Mouse (Mus musculus) layer of hippocampus, adult 18-20 months (tissue): ENCODE data around the gene Tbc1d5. TPM values are rescaled to one million over a fixed set of nuclear protein-coding genes. Genes with fewer than 3 reads are reported as not detected.
A peak's percentile ranks its signal among the peaks of the same experiment; 100 is the strongest.
"Not testable (repeated sequence)": the region's sequence is repeated elsewhere in the genome, so short reads cannot be mapped to it uniquely, and the experiment has no call there.

ENCODE experiments used
- DNase-seq, 2 experiments: peaks; one replicate each; pipeline ENCODE4 v3.0.0; 2022; ENCODE audit warnings: low spot score in 2 of 2
- total RNA-seq, 2 experiments: library from RNA; stranded (reverse); gene quantifications; 2 replicates each; pipeline ENCODE4 v1.2.3; 2021

The Tbc1d5 gene
- total RNA-seq, 2 experiments from 2014 or later, result 25.5 to 27.6 TPM

- DNase-seq, result no peak
These were observed 426.4 kb downstream of the Tbc1d5 start for GRCm38 (mm10) chr17:50752753-50753152.

GRCm38 (mm10) chr17:50751911-50752310 is 427.2 kb downstream of the Tbc1d5 start:
- no peak for DNase-seq

DNA sequence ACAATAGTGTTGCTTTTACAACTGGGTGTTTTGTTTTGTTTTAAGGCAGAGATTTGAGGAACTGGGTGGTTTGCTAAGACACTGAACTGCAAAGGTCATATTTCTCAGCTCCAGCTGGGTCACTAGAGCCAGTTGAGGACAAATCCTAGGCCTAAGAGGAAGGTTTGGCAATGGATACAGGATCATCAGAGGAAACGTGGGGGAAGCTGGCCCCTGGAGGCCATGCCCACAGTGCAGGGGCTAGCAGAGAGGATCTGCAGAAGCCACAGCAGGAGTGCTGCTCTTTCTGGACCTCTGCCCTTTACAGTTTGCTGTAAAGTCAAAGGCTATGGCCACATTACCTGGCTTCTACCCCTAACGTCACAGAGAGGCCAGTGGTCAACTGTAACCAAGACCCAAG is 428.3 kb downstream of the Tbc1d5 start:
- DNase-seq, result no peak

DNA sequence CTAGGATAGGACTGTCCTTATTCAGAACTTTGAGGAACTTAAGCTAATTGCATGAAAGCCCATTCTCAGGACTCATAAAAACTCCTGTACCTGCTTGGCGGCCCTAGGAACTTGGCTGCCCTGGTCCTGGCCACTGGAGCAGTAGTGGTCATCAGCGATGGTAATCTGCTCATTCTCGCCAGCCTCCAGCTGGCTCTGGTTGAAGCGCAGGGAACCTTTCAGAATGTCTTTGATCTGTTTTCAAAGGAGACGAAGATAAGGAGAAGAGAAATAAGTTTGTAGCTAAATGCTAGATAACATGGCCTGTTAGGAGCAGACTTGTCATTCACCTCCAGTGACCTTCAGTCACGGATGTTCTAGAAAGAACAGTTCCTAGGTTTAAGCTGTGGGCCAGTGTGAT is 437.8 kb downstream of the Tbc1d5 start:
- no peak for DNase-seq

DNA sequence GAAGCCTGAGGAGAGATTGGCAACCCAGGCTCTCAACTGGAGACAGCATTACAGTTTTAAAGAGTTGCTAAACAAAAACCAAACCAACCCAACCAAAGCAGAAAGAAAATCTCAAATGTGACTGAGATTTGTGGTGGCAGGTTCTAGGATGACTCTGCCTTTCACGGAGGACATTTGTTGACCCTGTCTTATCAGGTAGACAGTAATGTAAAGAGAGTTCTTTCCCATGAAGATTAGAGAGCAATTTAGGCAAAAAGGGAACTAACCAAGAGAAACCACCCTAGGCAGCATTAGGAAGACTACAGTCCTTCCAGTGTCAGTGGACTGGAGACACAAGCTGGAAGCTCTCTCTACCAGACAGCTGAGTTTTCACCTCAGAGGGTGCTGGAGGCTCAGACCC is 438.3 kb downstream of the Tbc1d5 start:
- DNase-seq, result no peak

- no peak for DNase-seq
These were observed 440.7 kb downstream of the Tbc1d5 start for GRCm38 (mm10) chr17:50738476-50738875.

DNA sequence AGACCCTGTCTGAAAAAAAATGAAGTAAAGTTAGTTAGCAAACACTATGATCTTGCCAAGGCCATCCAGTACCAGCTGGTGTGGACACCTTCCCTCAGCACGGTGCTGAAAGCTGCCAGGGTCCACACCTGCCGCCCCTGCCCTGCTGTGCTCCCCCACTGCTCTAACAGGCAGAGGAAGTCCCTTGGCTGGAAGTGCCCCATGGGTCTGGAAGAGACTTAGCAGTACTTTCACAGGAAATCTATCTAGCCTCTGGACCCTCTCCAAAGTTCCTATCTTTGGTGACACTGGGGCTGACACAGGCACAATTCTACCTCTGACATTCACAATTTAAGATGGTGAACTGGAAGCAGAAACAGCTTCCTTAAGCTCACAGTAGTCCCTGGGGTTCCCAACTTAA is 442.1 kb downstream of the Tbc1d5 start:
- DNase-seq, result no peak

- DNase-seq, result peak in 1 of 2 experiments; percentile 23
These were observed 443.1 kb downstream of the Tbc1d5 start for GRCm38 (mm10) chr17:50735955-50736533.

DNA sequence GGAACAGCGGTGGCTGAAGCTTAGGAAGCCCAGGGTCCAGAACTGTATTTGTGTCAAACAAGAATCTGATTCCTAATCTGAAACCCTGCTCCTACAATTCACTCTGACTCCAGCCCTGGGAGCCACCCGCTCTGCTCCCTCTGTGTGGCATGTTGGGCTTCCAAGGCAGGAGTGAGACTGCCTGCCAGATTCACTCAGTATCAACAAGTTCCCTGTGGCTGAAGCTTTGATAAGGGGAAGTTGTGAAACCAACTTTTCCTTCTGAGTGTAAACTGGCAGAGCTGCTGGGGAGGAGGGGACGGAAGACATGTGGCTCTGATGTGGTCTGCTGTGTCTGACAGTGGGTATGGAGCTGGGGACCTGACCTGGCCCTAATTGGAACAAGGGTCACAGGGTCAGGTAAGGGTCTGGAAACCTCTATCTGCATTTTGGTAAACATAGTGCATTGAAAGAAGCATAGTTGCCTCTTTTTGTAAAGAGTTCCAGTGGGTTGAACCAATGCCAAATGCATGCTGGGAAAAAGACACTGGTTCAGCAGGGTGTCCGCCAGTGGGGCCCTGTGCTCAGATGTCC is 443.7 kb downstream of the Tbc1d5 start:
- DNase-seq, result no peak

- no peak for DNase-seq
These were observed 444.4 kb downstream of the Tbc1d5 start for GRCm38 (mm10) chr17:50734781-50735180.

DNA sequence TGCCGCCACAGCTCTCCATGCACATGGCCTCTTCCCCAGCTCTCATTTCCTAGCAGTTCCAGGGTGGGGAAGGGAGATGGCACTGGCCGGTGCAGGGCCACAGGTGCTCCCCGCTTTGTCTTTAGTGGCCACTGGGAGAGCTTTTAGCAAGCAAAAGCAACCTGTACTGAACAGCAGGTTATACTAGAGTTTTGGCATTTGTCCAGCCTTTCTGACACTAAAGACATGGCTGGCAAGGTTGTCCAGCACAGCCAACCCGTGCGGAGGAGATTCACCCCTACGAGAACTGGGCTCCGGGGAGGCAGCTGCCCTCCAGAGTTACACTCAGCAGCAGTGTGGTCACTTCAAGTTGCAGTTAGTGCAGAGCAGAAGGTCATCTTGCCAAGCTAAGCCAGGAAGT is 445.8 kb downstream of the Tbc1d5 start:
- DNase-seq, result no peak

DNA sequence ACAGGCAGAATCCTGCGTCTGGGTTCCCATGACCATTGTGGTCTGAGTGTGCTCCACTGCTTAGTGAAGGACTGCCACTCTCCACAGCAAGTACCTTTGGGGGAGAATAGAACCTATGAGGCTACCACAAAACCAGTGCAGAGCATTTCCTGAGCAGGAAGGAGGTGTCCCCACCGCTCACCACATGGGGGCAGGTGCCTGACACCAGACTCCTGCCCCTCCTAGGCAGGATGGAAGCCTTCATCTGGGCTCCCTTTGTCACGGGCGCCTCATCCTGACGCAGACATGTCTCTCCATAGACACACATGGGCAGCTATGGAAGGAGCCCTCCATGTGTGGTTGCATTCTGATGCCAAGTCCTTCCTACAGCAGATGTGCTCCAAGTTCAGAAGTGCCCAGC is 447.3 kb downstream of the Tbc1d5 start:
- DNase-seq, result no peak

GRCm38 (mm10) chr17:50730896-50731295 is 448.3 kb downstream of the Tbc1d5 start:
- no peak for DNase-seq

- no peak for DNase-seq
These were observed 449.6 kb downstream of the Tbc1d5 start for GRCm38 (mm10) chr17:50729577-50729976.

GRCm38 (mm10) chr17:50729031-50729430 is 450.1 kb downstream of the Tbc1d5 start:
- DNase-seq, result no peak

DNA sequence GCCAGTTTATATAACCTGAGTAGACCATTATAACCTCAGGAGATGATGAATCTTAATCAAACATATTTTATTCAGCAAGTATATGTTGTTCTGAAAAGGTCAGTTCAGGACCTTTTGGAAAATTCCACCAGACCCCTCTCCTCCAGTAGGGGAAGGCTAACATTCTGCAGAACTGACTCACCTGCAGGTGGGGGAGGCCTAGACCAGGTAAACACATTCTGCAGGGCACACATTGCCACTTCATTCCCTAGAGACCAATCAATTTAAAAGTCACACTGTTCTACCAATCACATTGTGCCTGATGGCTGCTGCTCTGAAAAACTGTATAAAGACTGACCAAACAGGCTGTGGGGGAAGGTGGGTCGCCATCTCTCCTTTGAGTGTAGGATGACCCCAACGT is 452.9 kb downstream of the Tbc1d5 start:
- DNase-seq, result no peak

GRCm38 (mm10) chr17:50724376-50724775 is 454.8 kb downstream of the Tbc1d5 start:
- no peak for DNase-seq

DNA sequence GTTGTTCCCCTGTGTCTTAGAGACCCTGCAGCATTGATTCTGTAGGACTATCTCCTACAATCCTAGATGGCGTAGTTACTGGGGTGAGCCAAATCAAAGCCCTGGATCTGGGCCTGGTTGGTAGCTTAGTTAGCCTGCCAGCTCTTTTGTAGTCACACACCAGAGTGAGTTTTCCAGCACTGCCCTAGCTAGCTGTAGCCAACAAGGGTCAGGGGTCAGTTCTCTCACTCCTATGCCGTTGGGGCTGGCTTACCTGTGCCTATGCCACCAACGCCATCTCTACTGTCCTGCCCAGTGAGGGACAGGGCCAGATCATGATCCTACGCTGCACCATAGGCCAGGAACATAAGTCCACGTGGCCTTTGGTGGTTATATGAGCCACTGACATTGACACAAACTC is 461.6 kb downstream of the Tbc1d5 start:
- DNase-seq, result no peak

DNA sequence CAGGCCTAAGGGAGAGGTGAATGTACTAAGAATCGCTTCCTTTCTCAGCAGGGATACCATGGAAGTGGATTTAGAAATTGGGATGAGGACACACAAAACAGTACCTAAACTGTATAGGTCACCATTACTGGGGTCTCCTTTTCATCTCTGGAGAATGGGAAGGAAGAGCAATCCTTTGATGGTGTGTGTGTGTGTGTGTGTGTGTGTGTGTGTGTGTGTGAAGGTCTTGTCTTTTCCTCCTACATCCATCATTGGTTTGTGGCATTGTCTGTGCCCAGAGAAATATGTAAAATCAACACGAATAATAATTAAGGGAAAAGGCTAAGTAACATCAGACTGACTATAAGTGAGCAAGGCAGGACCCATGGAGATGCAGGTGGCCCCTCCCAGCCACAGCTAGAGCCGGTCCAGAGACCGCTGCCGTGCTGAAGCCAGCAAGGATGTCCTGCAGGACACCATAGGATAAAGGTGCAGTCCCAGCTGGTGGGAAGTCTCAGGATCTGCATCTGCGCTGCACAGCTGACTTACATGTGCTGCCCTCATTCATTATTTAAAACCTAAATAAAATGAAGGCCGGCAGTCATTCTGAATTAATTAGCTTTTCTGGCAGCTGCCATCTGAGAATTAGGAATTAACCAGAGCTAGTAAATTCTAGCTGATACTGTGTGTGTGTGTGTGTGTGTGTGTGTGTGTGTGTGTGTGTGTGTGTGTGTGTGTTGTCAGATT is 468.5 kb downstream of the Tbc1d5 start:
- DNase-seq, result no peak

- not testable (repeated sequence) for DNase-seq
These were observed 480.7 kb downstream of the Tbc1d5 start for GRCm38 (mm10) chr17:50698410-50698809.

DNA sequence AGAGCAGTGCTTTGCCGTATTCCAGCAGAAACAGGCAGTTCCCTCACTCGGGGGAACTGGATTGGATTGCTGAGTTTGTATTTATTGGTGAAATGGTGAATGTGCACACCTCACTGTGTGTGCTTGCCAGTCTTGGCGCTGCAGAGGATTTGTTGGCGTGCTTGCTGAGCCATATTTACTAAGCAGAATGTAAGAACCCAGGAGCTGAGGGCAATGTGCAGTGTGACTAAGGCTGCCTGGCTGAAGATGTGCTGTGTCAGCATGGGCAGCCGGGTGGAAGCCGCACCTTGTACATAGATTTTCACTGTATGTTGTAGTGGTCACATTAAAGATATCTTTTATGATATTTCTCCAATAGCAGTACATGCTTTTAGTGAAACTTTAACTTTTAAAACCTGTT is 491.0 kb downstream of the Tbc1d5 start:
- DNase-seq, result peak in 1 of 2 experiments; percentile 35

- no peak for DNase-seq
These were observed 491.5 kb downstream of the Tbc1d5 start for GRCm38 (mm10) chr17:50687670-50688069.
